ENCODE assay signal across 15 mouse cellular contexts in genomic region chr9:14699288-14699640, GRCm38 (mm10). TPM values are rescaled to one million over a fixed set of nuclear protein-coding genes. Genes with fewer than 3 reads are reported as not detected.
DNase-seq lines count a peak whose midpoint lies in the region; ATAC-seq lines count a peak whose summit lies in the region.
"Had no signal": no experiment of that assay in that cellular context is flagged by ENCODE, and none has a peak within 500 bp of the region (broad histone marks: within the 10 kb centered on the region; RNA-seq: fewer than 3 reads in every experiment).

No protein-coding gene starts in this region.

- H3K36me3 ChIP-seq in kidney, embryonic 14.5 days (ENCODE audit: control insufficient read depth, insufficient read depth, low read length) = no peaks in the 10 kb centered on the region
- no peaks in the 10 kb centered on the region for H3K36me3 ChIP-seq in kidney, embryonic 15.5 days
- H3K36me3 ChIP-seq in intestine, embryonic 14.5 days (ENCODE audit: control insufficient read depth, insufficient read depth, low read length) = no peaks in the 10 kb centered on the region
- H3K36me3 ChIP-seq in neural tube, embryonic 13.5 days = no peaks in the 10 kb centered on the region
- H3K36me3 ChIP-seq: heart, embryonic 15.5 days had no signal

- ATAC-seq in cerebellum, adult (ENCODE audit: insufficient number of reproducible peaks, low FRiP score, low TSS enrichment) = 0 out of 2 replicates have a peak, but pooled peaks have one; percentile 27
- ATAC-seq in kidney, embryonic 14.5 days (ENCODE audit: low FRiP score, low TSS enrichment) = 0 out of 2 replicates have a peak, but pooled peaks have one; percentile 3
- no peak for ATAC-seq in kidney, embryonic 15.5 days (replicated peaks; ENCODE audit: low FRiP score)
- peak; percentile 17; the same call in 1 of the 2 replicates for ATAC-seq in intestine, embryonic 14.5 days (replicated peaks; ENCODE audit: low FRiP score, low TSS enrichment, low read depth)
- 0 out of 2 replicates have a peak, but pooled peaks have one; percentile 10 for ATAC-seq in neural tube, embryonic 13.5 days (ENCODE audit: low read depth)

- no peak overlapping the region for H3K4me3 ChIP-seq in kidney, embryonic 14.5 days (ENCODE audit: low read length)
- H3K4me3 ChIP-seq in kidney, embryonic 15.5 days (replicated peaks) = no peak overlapping the region
- no peak overlapping the region for H3K4me3 ChIP-seq in intestine, embryonic 14.5 days (ENCODE audit: low read depth, low read length)
- no peak overlapping the region for H3K4me3 ChIP-seq in neural tube, embryonic 13.5 days
- H3K4me3 ChIP-seq: gastrocnemius, adult 2 months; heart, embryonic 15.5 days had no signal

- H3K4me2 ChIP-seq in kidney, embryonic 14.5 days (replicated peaks; ENCODE audit: low read depth, low read length) = no peak overlapping the region
- no peak overlapping the region for H3K4me2 ChIP-seq in kidney, embryonic 15.5 days
- H3K4me2 ChIP-seq in intestine, embryonic 14.5 days (ENCODE audit: low read length) = no peak overlapping the region
- H3K4me2 ChIP-seq in neural tube, embryonic 13.5 days = no peak overlapping the region
- H3K4me2 ChIP-seq: heart, embryonic 15.5 days had no signal

- DNase-seq in cerebellum, adult 9-10 months = no peak
- no peak for DNase-seq in intestine, embryonic 14.5 days (ENCODE audit: low spot score)
- DNase-seq in layer of hippocampus, adult 18-20 months (ENCODE audit: low spot score in 2 of 2) = no peak
- DNase-seq in adrenal gland, adult 8-10 months = no peak

- 49% methylated on average over 7 of the region's 7 CpGs for WGBS in kidney, embryonic 14.5 days
- 46% methylated on average over 7 of the region's 7 CpGs for WGBS in kidney, embryonic 15.5 days
- 46% methylated on average over 7 of the region's 7 CpGs for WGBS in intestine, embryonic 14.5 days
- 44% methylated on average over 7 of the region's 7 CpGs for WGBS in neural tube, embryonic 13.5 days

- no peaks in the 10 kb centered on the region for H3K9me3 ChIP-seq in kidney, embryonic 14.5 days (ENCODE audit: control insufficient read depth, low read length)
- H3K9me3 ChIP-seq in kidney, embryonic 15.5 days (replicated peaks) = no peaks in the 10 kb centered on the region
- H3K9me3 ChIP-seq in intestine, embryonic 14.5 days (ENCODE audit: control insufficient read depth, low read length) = no peaks in the 10 kb centered on the region
- no peaks in the 10 kb centered on the region for H3K9me3 ChIP-seq in neural tube, embryonic 13.5 days
- H3K9me3 ChIP-seq: heart, embryonic 15.5 days had no signal

- no peaks in the 10 kb centered on the region for H3K27me3 ChIP-seq in kidney, embryonic 14.5 days (ENCODE audit: control insufficient read depth, insufficient read depth, low read length)
- H3K27me3 ChIP-seq in kidney, embryonic 15.5 days = no peaks in the 10 kb centered on the region
- H3K27me3 ChIP-seq in intestine, embryonic 14.5 days (replicated peaks; ENCODE audit: control insufficient read depth, insufficient read depth, low read length) = no peaks in the 10 kb centered on the region
- no peaks in the 10 kb centered on the region for H3K27me3 ChIP-seq in neural tube, embryonic 13.5 days
- H3K27me3 ChIP-seq: heart, embryonic 15.5 days had no signal

- no peaks in the 10 kb centered on the region for H3K4me1 ChIP-seq in kidney, embryonic 14.5 days (ENCODE audit: control insufficient read depth, insufficient read depth, low read length)
- H3K4me1 ChIP-seq in kidney, embryonic 15.5 days = no peaks in the 10 kb centered on the region
- no peaks in the 10 kb centered on the region for H3K4me1 ChIP-seq in intestine, embryonic 14.5 days (replicated peaks; ENCODE audit: control insufficient read depth, insufficient read depth, low read length)
- H3K4me1 ChIP-seq in neural tube, embryonic 13.5 days (replicated peaks) = no peaks in the 10 kb centered on the region
- H3K4me1 ChIP-seq: heart, embryonic 15.5 days had no signal

- no peak overlapping the region for H3K9ac ChIP-seq in kidney, embryonic 14.5 days (ENCODE audit: low read depth, low read length)
- H3K9ac ChIP-seq in kidney, embryonic 15.5 days = no peak overlapping the region
- H3K9ac ChIP-seq in intestine, embryonic 14.5 days (ENCODE audit: low read length) = no peak overlapping the region
- no peak overlapping the region for H3K9ac ChIP-seq in neural tube, embryonic 13.5 days
- H3K9ac ChIP-seq: heart, embryonic 15.5 days; liver, embryonic 14.5 days had no signal

- H3K27ac ChIP-seq in kidney, embryonic 14.5 days (ENCODE audit: low read depth, low read length) = no peak overlapping the region
- no peak overlapping the region for H3K27ac ChIP-seq in kidney, embryonic 15.5 days
- H3K27ac ChIP-seq in intestine, embryonic 14.5 days (ENCODE audit: low read depth) = no peak overlapping the region
- no peak overlapping the region for H3K27ac ChIP-seq in neural tube, embryonic 13.5 days (replicated peaks)
- H3K27ac ChIP-seq: gastrocnemius, adult 2 months; heart, embryonic 15.5 days; liver, embryonic 14.5 days had no signal

RNA-seq across cellular contexts. Expression of gene Piwil4, which starts 41.3 kb away (rescaled TPM):
- not detected in 2 replicates for polyA plus RNA-seq in kidney, embryonic 14.5 days (2014; fragmentation: Nextera tagmentation; extraction: Ambion mirVana)
- 0.05 TPM in 1 of 2 replicates, not detected in the other for polyA plus RNA-seq in kidney, embryonic 15.5 days (2015; fragmentation: Nextera tagmentation; extraction: Ambion mirVana)
- 0.13 and 0.49 TPM in 2 replicates for polyA plus RNA-seq in intestine, embryonic 14.5 days (2014; fragmentation: Nextera tagmentation; extraction: Ambion mirVana)
- polyA plus RNA-seq in neural tube, embryonic 13.5 days (2015; fragmentation: Nextera tagmentation; extraction: Ambion mirVana) = 0.14 TPM in 1 of 2 replicates, not detected in the other
- not detected for total RNA-seq in layer of hippocampus, adult 18-20 months (2021)
- under 1 TPM in 3 of 4 experiments, not detected in 1; 0.09 to 0.27 (median 0.15) TPM for total RNA-seq in adrenal gland, adult 8-10 months (2022)
- total RNA-seq: layer of hippocampus, adult 8-10 months; left cerebral cortex, adult 18-20 months; megakaryocyte-erythroid progenitor cell, adult 5-6 weeks had no signal

RNA-seq across cellular contexts. Expression of gene Fut4, which starts 52.9 kb away (rescaled TPM):
- polyA plus RNA-seq in kidney, embryonic 14.5 days (2014; fragmentation: Nextera tagmentation; extraction: Ambion mirVana) = 1.5 and 3.5 TPM in 2 replicates
- polyA plus RNA-seq in kidney, embryonic 15.5 days (2015; fragmentation: Nextera tagmentation; extraction: Ambion mirVana) = 3.2 TPM in 2 replicates
- 6.5 and 6.7 TPM in 2 replicates for polyA plus RNA-seq in intestine, embryonic 14.5 days (2014; fragmentation: Nextera tagmentation; extraction: Ambion mirVana)
- 1.0 and 1.6 TPM in 2 replicates for polyA plus RNA-seq in neural tube, embryonic 13.5 days (2015; fragmentation: Nextera tagmentation; extraction: Ambion mirVana)
- under 1 TPM; 0.10 to 0.12 TPM for total RNA-seq in layer of hippocampus, adult 18-20 months (2021)
- 1 to 10 TPM; 1.2 to 2.6 (median 1.7) TPM for total RNA-seq in adrenal gland, adult 8-10 months (2022)

RNA-seq across cellular contexts. Expression of gene Amotl1, which starts 54.4 kb away (rescaled TPM):
- 19.1 and 32.9 TPM in 2 replicates for polyA plus RNA-seq in kidney, embryonic 14.5 days (2014; fragmentation: Nextera tagmentation; extraction: Ambion mirVana)
- polyA plus RNA-seq in kidney, embryonic 15.5 days (2015; fragmentation: Nextera tagmentation; extraction: Ambion mirVana) = 20.4 and 23.3 TPM in 2 replicates
- 22.4 and 23.6 TPM in 2 replicates for polyA plus RNA-seq in intestine, embryonic 14.5 days (2014; fragmentation: Nextera tagmentation; extraction: Ambion mirVana)
- polyA plus RNA-seq in neural tube, embryonic 13.5 days (2015; fragmentation: Nextera tagmentation; extraction: Ambion mirVana) = 8.0 and 9.3 TPM in 2 replicates
- total RNA-seq in layer of hippocampus, adult 18-20 months (2021) = 10 to 100 TPM; 13.9 to 15.0 TPM
- total RNA-seq in adrenal gland, adult 8-10 months (2022) = 10 to 100 TPM; 26.5 to 48.4 (median 40.6) TPM
- total RNA-seq: hematopoietic stem cell, adult 5-6 weeks; megakaryocyte-erythroid progenitor cell, adult 5-6 weeks had no signal
